Mouse (Mus musculus) cortical plate, adult 2 months (tissue): ENCODE measurements around the gene Vps13a.

Experiments
- CTCF ChIP-seq: fragments of 200-500 bp; IDR thresholded peaks from 2 replicates; pipeline ENCODE4 v1.5.1; 2011; ENCODE audit warnings: mild to moderate bottlenecking, control low read depth, low read length; ENCODE audit not compliant: insufficient read depth; ENCODE audit errors: extremely low read depth
- POLR2A ChIP-seq: fragments of 200-500 bp; IDR thresholded peaks from 2 replicates; pipeline ENCODE4 v1.6.1; 2011; ENCODE audit warnings: mild to moderate bottlenecking, low read length, control low read depth; ENCODE audit not compliant: insufficient read depth; ENCODE audit errors: extremely low read depth

GRCm38 (mm10) chr19:16813306-16813705 is 32.6 kb upstream of the Vps13a start:
- TF ChIP-seq POLR2A (no peak), CTCF (no peak)
